Mouse (Mus musculus): ENCODE data around the gene Irak3. TPM values are rescaled to one million over a fixed set of nuclear protein-coding genes. Genes with fewer than 3 reads are reported as not detected.
"Not testable (repeated sequence)": the region's sequence is repeated elsewhere in the genome, so short reads cannot be mapped to it uniquely, and the experiment has no call there.

Gene Irak3
- polyA plus RNA-seq, 1 experiment from 2014 or later = 0.13 TPM

- Histone ChIP-seq H3K4me3 (no peak overlapping the region), H3K4me1 (no peaks in the 10 kb centered on the region), H3K27me3 (no peaks in the 10 kb centered on the region), H3K4me2 (no peak overlapping the region), H3K9ac (no peak overlapping the region), H3K36me3 (ENCODE audit: poor library complexity, severe bottlenecking) (no peaks in the 10 kb centered on the region), H3K27ac (no peak overlapping the region), H3K9me3 (replicated peaks) (peaks cover 13% of the 10 kb centered on the region)
- WGBS = 64% methylated on average over 4 of the region's 4 CpGs
- no peak for ATAC-seq
Observed at GRCm38 (mm10) chr10:120140193-120140592, 61.7 kb downstream of the Irak3 start.

GRCm38 (mm10) chr10:120136020-120136562 lies 65.8 kb downstream of the Irak3 start:
- H3K4me3 ChIP-seq = no peak overlapping the region
- WGBS = 89% methylated on average over 12 of the region's 12 CpGs
- H3K36me3 ChIP-seq (ENCODE audit: poor library complexity, severe bottlenecking) = no peaks in the 10 kb centered on the region
- H3K27ac ChIP-seq = no peak overlapping the region
- no peak overlapping the region for H3K9ac ChIP-seq
- no peaks in the 10 kb centered on the region for H3K4me1 ChIP-seq
- H3K4me2 ChIP-seq = no peak overlapping the region
- no peaks in the 10 kb centered on the region for H3K27me3 ChIP-seq
- no peak for ATAC-seq
- H3K9me3 ChIP-seq (replicated peaks) = no peaks in the 10 kb centered on the region

- 59% methylated on average over 11 of the region's 11 CpGs for WGBS
- ATAC-seq = no peak
- no peak overlapping the region for H3K4me3 ChIP-seq
- H3K36me3 ChIP-seq (ENCODE audit: poor library complexity, severe bottlenecking) = no peaks in the 10 kb centered on the region
- no peak overlapping the region for H3K27ac ChIP-seq
- no peak overlapping the region for H3K9ac ChIP-seq
- H3K27me3 ChIP-seq = no peaks in the 10 kb centered on the region
- H3K4me1 ChIP-seq = no peaks in the 10 kb centered on the region
- H3K4me2 ChIP-seq = no peak overlapping the region
- no peaks in the 10 kb centered on the region for H3K9me3 ChIP-seq (replicated peaks)
Observed at GRCm38 (mm10) chr10:120133697-120134096, 68.2 kb downstream of the Irak3 start.

- no peaks in the 10 kb centered on the region for H3K36me3 ChIP-seq (ENCODE audit: poor library complexity, severe bottlenecking)
- no peak overlapping the region for H3K4me2 ChIP-seq
- H3K4me3 ChIP-seq = no peak overlapping the region
- no peaks in the 10 kb centered on the region for H3K9me3 ChIP-seq (replicated peaks)
- ATAC-seq = no peak
- 66% methylated on average over 16 of the region's 16 CpGs for WGBS
- no peaks in the 10 kb centered on the region for H3K27me3 ChIP-seq
- H3K9ac ChIP-seq = no peak overlapping the region
- H3K27ac ChIP-seq = no peak overlapping the region
- no peaks in the 10 kb centered on the region for H3K4me1 ChIP-seq
Observed at GRCm38 (mm10) chr10:120130621-120131020, 71.3 kb downstream of the Irak3 start.

- Histone ChIP-seq H3K9ac (no peak overlapping the region), H3K9me3 (replicated peaks) (no peaks in the 10 kb centered on the region), H3K27ac (no peak overlapping the region), H3K27me3 (no peaks in the 10 kb centered on the region), H3K4me1 (no peaks in the 10 kb centered on the region), H3K36me3 (ENCODE audit: poor library complexity, severe bottlenecking) (no peaks in the 10 kb centered on the region), H3K4me3 (no peak overlapping the region), H3K4me2 (no peak overlapping the region)
- WGBS = 56% methylated on average over 13 of the region's 13 CpGs
- no peak for ATAC-seq
Observed at GRCm38 (mm10) chr10:120128601-120129277, 73.2 kb downstream of the Irak3 start.

GRCm38 (mm10) chr10:120125465-120125857 lies 76.5 kb downstream of the Irak3 start:
- no peaks in the 10 kb centered on the region for H3K4me1 ChIP-seq
- no peak overlapping the region for H3K9ac ChIP-seq
- no peaks in the 10 kb centered on the region for H3K36me3 ChIP-seq (ENCODE audit: poor library complexity, severe bottlenecking)
- 82% methylated on average over 10 of the region's 10 CpGs for WGBS
- no peaks in the 10 kb centered on the region for H3K9me3 ChIP-seq (replicated peaks)
- no peak overlapping the region for H3K4me3 ChIP-seq
- H3K4me2 ChIP-seq = no peak overlapping the region
- no peak for ATAC-seq
- H3K27me3 ChIP-seq = no peaks in the 10 kb centered on the region
- H3K27ac ChIP-seq = no peak overlapping the region

- Histone ChIP-seq H3K4me2 (no peak overlapping the region), H3K36me3 (ENCODE audit: poor library complexity, severe bottlenecking) (no peaks in the 10 kb centered on the region), H3K4me3 (no peak overlapping the region), H3K4me1 (no peaks in the 10 kb centered on the region), H3K27me3 (no peaks in the 10 kb centered on the region), H3K9me3 (replicated peaks) (no peaks in the 10 kb centered on the region), H3K9ac (no peak overlapping the region), H3K27ac (no peak overlapping the region)
- WGBS = 57% methylated on average over 7 of the region's 7 CpGs
- peak; percentile 84 for ATAC-seq
Observed at GRCm38 (mm10) chr10:120124801-120125464, 77.0 kb downstream of the Irak3 start.

- ATAC-seq = no peak
- 93% methylated on average over 3 of the region's 3 CpGs for WGBS
- no peaks in the 10 kb centered on the region for H3K4me1 ChIP-seq
- H3K9me3 ChIP-seq (replicated peaks) = no peaks in the 10 kb centered on the region
- no peak overlapping the region for H3K4me2 ChIP-seq
- no peak overlapping the region for H3K27ac ChIP-seq
- no peaks in the 10 kb centered on the region for H3K27me3 ChIP-seq
- H3K4me3 ChIP-seq = no peak overlapping the region
- H3K9ac ChIP-seq = no peak overlapping the region
- H3K36me3 ChIP-seq (ENCODE audit: poor library complexity, severe bottlenecking) = no peaks in the 10 kb centered on the region
Observed at GRCm38 (mm10) chr10:120123721-120124120, 78.2 kb downstream of the Irak3 start.

- 0 out of 2 replicates have a peak, but pooled peaks cover 3% of the 10 kb centered on the region for H3K27me3 ChIP-seq
Observed at GRCm38 (mm10) chr10:120115249-120115648, 86.7 kb downstream of the Irak3 start.

GRCm38 (mm10) chr10:120114493-120114892 lies 87.4 kb downstream of the Irak3 start:
- Histone ChIP-seq H3K27ac (no peak overlapping the region), H3K4me3 (no peak overlapping the region), H3K36me3 (ENCODE audit: poor library complexity, severe bottlenecking) (no peaks in the 10 kb centered on the region), H3K9ac (no peak overlapping the region), H3K9me3 (replicated peaks) (0 out of 2 replicates have a peak, but pooled peaks cover 6% of the 10 kb centered on the region), H3K4me1 (peaks cover 10% of the 10 kb centered on the region; the same call in 1 of the 2 replicates), H3K27me3 (0 out of 2 replicates have a peak, but pooled peaks cover 3% of the 10 kb centered on the region), H3K4me2 (no peak overlapping the region)
- ATAC-seq = no peak
- WGBS = 33% methylated on average over 7 of the region's 7 CpGs

More at GRCm38 (mm10) chr10:120115249-120115648, 86.7 kb downstream of the Irak3 start:
- ATAC-seq = no peak
- H3K9ac ChIP-seq = no peak overlapping the region
- peaks cover 10% of the 10 kb centered on the region; the same call in 1 of the 2 replicates for H3K4me1 ChIP-seq
- no peak overlapping the region for H3K4me3 ChIP-seq
- 0 out of 2 replicates have a peak, but pooled peaks cover 6% of the 10 kb centered on the region for H3K9me3 ChIP-seq (replicated peaks)
- H3K27ac ChIP-seq = no peak overlapping the region
- WGBS = 94% methylated on average over 1 of the region's 1 CpGs
- H3K36me3 ChIP-seq (ENCODE audit: poor library complexity, severe bottlenecking) = no peaks in the 10 kb centered on the region
- no peak overlapping the region for H3K4me2 ChIP-seq

GRCm38 (mm10) chr10:120113980-120114379 lies 88.0 kb downstream of the Irak3 start:
- H3K4me3 ChIP-seq = no peak overlapping the region
- no peak overlapping the region for H3K9ac ChIP-seq
- H3K4me1 ChIP-seq = peaks cover 10% of the 10 kb centered on the region; the same call in 1 of the 2 replicates
- H3K36me3 ChIP-seq (ENCODE audit: poor library complexity, severe bottlenecking) = no peaks in the 10 kb centered on the region
- 0 out of 2 replicates have a peak, but pooled peaks cover 6% of the 10 kb centered on the region for H3K9me3 ChIP-seq (replicated peaks)
- no peak overlapping the region for H3K27ac ChIP-seq
- H3K4me2 ChIP-seq = no peak overlapping the region
- no peak for ATAC-seq
- 74% methylated on average over 6 of the region's 6 CpGs for WGBS
- H3K27me3 ChIP-seq = 0 out of 2 replicates have a peak, but pooled peaks cover 3% of the 10 kb centered on the region

- Histone ChIP-seq H3K4me3 (peak overlapping the region; percentile 70; the same call in 1 of the 2 replicates), H3K4me2 (peak overlapping the region; percentile 80)
- not testable (repeated sequence) for H3K27ac ChIP-seq; H3K9ac ChIP-seq; H3K4me1 ChIP-seq; ATAC-seq; H3K9me3 ChIP-seq (replicated peaks); H3K36me3 ChIP-seq (ENCODE audit: poor library complexity, severe bottlenecking); H3K27me3 ChIP-seq
- WGBS = 73% methylated on average over 9 of the region's 9 CpGs
Observed at GRCm38 (mm10) chr10:120113482-120113881, 88.4 kb downstream of the Irak3 start.

Measured in forebrain, embryonic 13.5 days (tissue).